Mouse (Mus musculus): ENCODE data around the gene 6030445D17Rik. TPM values are rescaled to one million over a fixed set of nuclear protein-coding genes. Genes with fewer than 3 reads are reported as not detected.

The 6030445D17Rik gene
- polyA plus RNA-seq, 1 experiment from 2014 or later = 0.15 TPM

DNA sequence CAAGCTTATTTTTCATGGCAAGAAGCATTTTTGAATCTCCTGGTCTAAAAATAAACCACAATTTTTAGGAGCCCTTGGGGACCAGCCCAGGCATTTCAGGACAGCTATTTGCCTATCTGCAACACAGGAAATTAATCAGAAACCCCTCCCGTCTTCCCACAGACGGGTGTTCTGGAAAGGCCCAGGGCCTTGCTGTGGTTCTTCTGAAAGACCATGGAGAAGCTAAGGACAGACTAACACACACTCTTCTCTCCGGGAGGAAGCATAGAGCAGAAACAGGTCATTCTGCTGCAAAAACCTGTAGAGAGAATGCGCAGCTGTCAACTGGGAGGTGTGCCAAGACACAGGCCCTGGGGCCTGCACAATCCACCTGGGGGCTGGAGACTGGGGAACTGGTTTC, 4.2 kb downstream of the 6030445D17Rik start:
- no peak for ATAC-seq (ENCODE audit: low FRiP score)
- Histone ChIP-seq H3K9ac (ENCODE audit: low read length) (no peak overlapping the region), H3K27ac (ENCODE audit: low read depth, low read length) (no peak overlapping the region), H3K4me2 (no peak overlapping the region), H3K36me3 (ENCODE audit: control insufficient read depth, insufficient read depth, low read length) (no peaks in the 10 kb centered on the region), H3K4me1 (ENCODE audit: control insufficient read depth, insufficient read depth, low read length) (peaks cover 7% of the 10 kb centered on the region), H3K27me3 (ENCODE audit: control insufficient read depth, insufficient read depth, low read length) (peaks cover 17% of the 10 kb centered on the region), H3K4me3 (ENCODE audit: low read depth, low read length) (no peak overlapping the region), H3K9me3 (ENCODE audit: control insufficient read depth, low read length) (no peaks in the 10 kb centered on the region)
- 85% methylated on average over 4 of the region's 4 CpGs for WGBS
- DNase-seq (ENCODE audit: low spot score, missing footprints) = peak; percentile 85

DNA sequence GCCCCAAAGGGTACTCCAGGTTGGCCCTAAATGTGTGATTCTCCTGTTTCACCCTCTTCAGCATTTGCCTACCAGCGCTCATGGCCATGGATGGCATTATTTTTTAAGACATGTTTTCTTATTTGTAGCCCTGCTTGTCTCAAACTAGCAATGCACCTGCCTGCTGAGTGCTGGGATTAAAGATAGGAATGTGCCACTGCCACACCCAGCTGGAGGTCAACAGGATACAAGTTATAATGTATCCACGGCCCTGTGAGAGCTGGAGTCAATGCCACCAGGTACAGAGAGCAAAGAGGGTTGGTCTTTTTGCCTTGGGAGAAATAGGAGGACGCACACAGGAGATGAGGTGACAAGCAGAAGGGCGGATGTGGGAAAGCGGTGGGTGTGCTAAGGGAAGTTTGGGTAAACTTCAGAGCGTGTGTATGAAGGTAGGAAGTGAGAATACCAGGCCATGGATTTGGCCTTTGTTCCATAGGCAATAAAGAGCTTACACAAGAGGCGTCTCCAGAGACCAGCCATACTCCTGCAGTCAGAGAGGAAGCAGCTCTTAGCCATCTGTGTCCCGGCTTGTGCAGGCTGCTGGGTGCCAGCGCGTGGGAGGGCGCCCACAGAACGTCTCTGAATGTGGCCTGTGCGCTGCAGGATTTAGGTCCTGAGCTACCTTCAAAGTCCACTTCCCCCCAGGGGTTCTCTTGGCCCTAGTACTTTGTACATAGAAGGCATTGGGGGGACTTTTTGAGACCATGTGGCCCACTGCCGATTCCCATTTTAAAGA, 6.7 kb downstream of the 6030445D17Rik start:
- Histone ChIP-seq H3K9ac (ENCODE audit: low read length) (no peak overlapping the region), H3K27ac (ENCODE audit: low read depth, low read length) (no peak overlapping the region), H3K4me1 (ENCODE audit: control insufficient read depth, insufficient read depth, low read length) (peaks cover 11% of the 10 kb centered on the region), H3K4me3 (ENCODE audit: low read depth, low read length) (no peak overlapping the region), H3K4me2 (peak overlapping the region; percentile 53; the same call in 1 of the 2 replicates), H3K27me3 (ENCODE audit: control insufficient read depth, insufficient read depth, low read length) (peaks cover 7% of the 10 kb centered on the region; the same call in 1 of the 2 replicates), H3K36me3 (ENCODE audit: control insufficient read depth, insufficient read depth, low read length) (no peaks in the 10 kb centered on the region), H3K9me3 (ENCODE audit: control insufficient read depth, low read length) (no peaks in the 10 kb centered on the region)
- DNase-seq (ENCODE audit: low spot score, missing footprints) = no peak
- ATAC-seq (ENCODE audit: low FRiP score) = 0 out of 2 replicates have a peak, but pooled peaks have one; percentile 6
- WGBS = 74% methylated on average over 14 of the region's 14 CpGs

DNA sequence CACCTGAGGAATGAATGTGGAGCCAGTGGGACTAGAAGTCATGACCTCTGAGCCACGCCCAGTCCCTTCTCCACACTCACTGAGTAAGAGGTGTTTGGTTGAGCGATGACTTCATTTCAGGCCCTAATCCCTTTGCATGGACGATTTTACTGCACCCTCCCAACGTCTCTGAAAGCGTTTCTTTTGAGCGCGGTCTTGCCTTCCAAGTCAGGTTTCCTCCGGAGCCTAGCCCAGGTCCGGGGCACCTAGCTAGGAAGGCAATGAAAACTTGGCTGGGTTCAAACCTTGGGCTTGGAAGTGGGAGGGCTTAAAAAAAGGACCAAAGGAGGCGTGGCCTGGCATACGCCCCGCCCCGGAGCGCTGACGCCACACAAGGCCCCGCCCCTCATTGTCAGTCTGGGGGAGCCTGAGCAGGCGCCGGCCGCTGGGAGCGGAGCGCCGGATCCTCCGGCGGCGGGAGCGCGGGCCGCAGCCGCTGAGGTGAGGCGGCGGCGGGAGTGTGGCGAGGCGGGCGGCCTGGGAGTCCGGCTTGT, 7.4 kb downstream of the 6030445D17Rik start, which contains the start of gene Luzp1:
TSS of gene Luzp1 (plus strand) at position 391 of the 533 bp plus-strand sequence.
- DNase-seq (ENCODE audit: low spot score, missing footprints) (peak; percentile 100), ATAC-seq (ENCODE audit: low FRiP score) (peak; percentile 95)
- H3K4me3 ChIP-seq (ENCODE audit: low read depth, low read length) = peak within 1 kb of the TSS; percentile 92
- H3K36me3 ChIP-seq (ENCODE audit: control insufficient read depth, insufficient read depth, low read length) = no peaks in the 10 kb centered on the region
- 1% methylated on average over 36 of the region's 36 CpGs for WGBS
- H3K27me3 ChIP-seq (ENCODE audit: control insufficient read depth, insufficient read depth, low read length) = peaks cover under 1% of the 10 kb centered on the region; the same call in 1 of the 2 replicates
- peaks cover 11% of the 10 kb centered on the region for H3K4me1 ChIP-seq (ENCODE audit: control insufficient read depth, insufficient read depth, low read length)
- peak within 1 kb of the TSS; percentile 53 for H3K4me2 ChIP-seq
- peak within 1 kb of the TSS; percentile 91 for H3K27ac ChIP-seq (ENCODE audit: low read depth, low read length)
- peak within 1 kb of the TSS; percentile 94 for H3K9ac ChIP-seq (ENCODE audit: low read length)
- H3K9me3 ChIP-seq (ENCODE audit: control insufficient read depth, low read length) = no peaks in the 10 kb centered on the region

DNA sequence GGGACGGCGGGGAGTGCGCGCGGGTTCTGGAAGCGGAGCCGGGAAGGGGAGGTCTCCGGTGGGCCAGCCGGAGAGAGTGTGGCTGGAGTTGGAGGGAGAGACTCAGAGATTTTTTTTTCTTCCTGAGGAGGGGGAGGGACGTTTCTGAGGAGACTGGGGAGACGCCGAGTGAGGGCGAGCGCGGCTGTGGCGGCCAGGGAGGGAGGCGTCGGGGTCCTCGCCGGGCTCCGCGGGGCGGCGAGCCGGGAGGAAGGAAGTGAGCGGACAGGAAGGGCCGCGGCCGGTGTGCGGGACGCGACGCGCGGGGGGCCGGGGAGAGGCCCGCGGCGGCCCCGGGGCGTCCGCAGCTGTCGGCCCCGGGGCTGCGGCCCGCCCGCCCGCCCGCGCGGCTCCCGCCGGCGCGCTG, 7.9 kb downstream of the 6030445D17Rik start:
- peak overlapping the region; percentile 91 for H3K27ac ChIP-seq (ENCODE audit: low read depth, low read length)
- H3K9ac ChIP-seq (ENCODE audit: low read length) = peak overlapping the region; percentile 94
- no peaks in the 10 kb centered on the region for H3K36me3 ChIP-seq (ENCODE audit: control insufficient read depth, insufficient read depth, low read length)
- ATAC-seq (ENCODE audit: low FRiP score) (peak; percentile 91), DNase-seq (ENCODE audit: low spot score, missing footprints) (no peak)
- no peaks in the 10 kb centered on the region for H3K27me3 ChIP-seq (ENCODE audit: control insufficient read depth, insufficient read depth, low read length)
- H3K4me3 ChIP-seq (ENCODE audit: low read depth, low read length) = peak overlapping the region; percentile 92
- peak overlapping the region; percentile 53 for H3K4me2 ChIP-seq
- under 1% methylated on average over 30 of the region's 55 CpGs for WGBS
- H3K9me3 ChIP-seq (ENCODE audit: control insufficient read depth, low read length) = no peaks in the 10 kb centered on the region
- peaks cover 11% of the 10 kb centered on the region for H3K4me1 ChIP-seq (ENCODE audit: control insufficient read depth, insufficient read depth, low read length)

DNA sequence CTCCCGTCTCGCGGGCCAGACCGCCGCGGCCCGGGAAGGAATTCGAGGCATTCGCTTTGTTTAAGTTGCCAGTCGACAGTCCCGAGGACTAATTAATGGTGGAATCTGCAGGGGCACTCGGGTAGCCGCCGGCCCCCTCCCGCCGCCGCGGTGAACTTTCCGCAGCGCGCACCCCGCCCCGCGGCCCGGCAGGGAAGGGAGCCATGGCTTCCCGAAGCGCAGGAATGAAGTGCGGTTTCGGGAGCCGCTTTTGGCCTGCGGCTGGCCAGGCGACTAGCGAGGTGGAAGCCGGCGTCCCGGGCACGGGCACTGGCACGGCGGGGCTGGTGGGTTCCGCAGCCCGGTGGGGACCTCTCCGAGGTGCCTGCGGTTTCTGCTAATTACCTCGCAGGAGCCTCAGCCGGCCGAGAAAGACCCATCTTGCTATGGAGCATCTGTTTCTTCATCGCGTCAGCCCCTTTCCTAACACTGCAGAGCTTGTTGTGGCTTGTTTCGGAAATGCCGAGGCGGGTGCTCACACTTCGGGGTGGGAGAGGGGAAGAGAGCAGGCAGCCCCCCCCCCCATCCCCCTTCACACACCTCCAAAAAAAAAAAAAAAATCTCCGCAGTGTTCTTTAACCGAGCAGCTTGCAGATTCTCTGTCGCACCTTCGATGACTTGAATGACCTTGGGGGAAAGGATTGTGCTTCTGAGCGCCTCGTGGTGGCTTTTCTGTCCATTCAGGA, 8.5 kb downstream of the 6030445D17Rik start:
- Histone ChIP-seq H3K9ac (ENCODE audit: low read length) (peak overlapping the region; percentile 94), H3K4me3 (ENCODE audit: low read depth, low read length) (peak overlapping the region; percentile 92), H3K27ac (ENCODE audit: low read depth, low read length) (peak overlapping the region; percentile 91), H3K27me3 (ENCODE audit: control insufficient read depth, insufficient read depth, low read length) (no peaks in the 10 kb centered on the region), H3K4me1 (ENCODE audit: control insufficient read depth, insufficient read depth, low read length) (peaks cover 11% of the 10 kb centered on the region), H3K36me3 (ENCODE audit: control insufficient read depth, insufficient read depth, low read length) (no peaks in the 10 kb centered on the region), H3K9me3 (ENCODE audit: control insufficient read depth, low read length) (no peaks in the 10 kb centered on the region), H3K4me2 (peak overlapping the region; percentile 53)
- under 1% methylated on average over 58 of the region's 58 CpGs for WGBS
- ATAC-seq (ENCODE audit: low FRiP score) (no peak; the same call in 1 of the 2 replicates), DNase-seq (ENCODE audit: low spot score, missing footprints) (peak; percentile 97)

DNA sequence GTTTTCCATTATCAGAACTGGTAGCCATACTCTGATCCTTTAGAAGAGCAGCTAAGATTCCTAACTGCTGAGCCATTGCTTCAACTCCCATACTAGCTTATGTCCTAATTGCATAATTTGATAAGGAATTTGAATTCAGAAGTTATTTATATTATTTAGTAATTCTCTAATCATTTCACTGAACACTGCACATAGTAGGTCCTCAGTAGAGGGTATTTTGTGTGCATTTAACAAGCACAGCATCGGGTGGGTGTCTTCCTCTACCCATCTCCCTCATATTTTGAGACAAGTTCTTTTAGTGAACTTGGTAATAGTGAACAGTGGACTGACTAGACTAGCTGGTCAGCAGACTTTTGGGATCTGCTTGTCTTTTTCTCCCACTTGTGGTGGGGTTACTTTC, 14.6 kb downstream of the 6030445D17Rik start:
- Histone ChIP-seq H3K27ac (ENCODE audit: low read depth, low read length) (no peak overlapping the region), H3K4me2 (no peak overlapping the region), H3K4me1 (ENCODE audit: control insufficient read depth, insufficient read depth, low read length) (peaks cover 3% of the 10 kb centered on the region), H3K9ac (ENCODE audit: low read length) (no peak overlapping the region), H3K9me3 (ENCODE audit: control insufficient read depth, low read length) (no peaks in the 10 kb centered on the region), H3K4me3 (ENCODE audit: low read depth, low read length) (no peak overlapping the region), H3K27me3 (ENCODE audit: control insufficient read depth, insufficient read depth, low read length) (no peaks in the 10 kb centered on the region), H3K36me3 (ENCODE audit: control insufficient read depth, insufficient read depth, low read length) (no peaks in the 10 kb centered on the region)
- ATAC-seq (ENCODE audit: low FRiP score) = no peak
- no peak for DNase-seq (ENCODE audit: low spot score, missing footprints)
- WGBS = 100% methylated on average over 1 of the region's 1 CpGs

DNA sequence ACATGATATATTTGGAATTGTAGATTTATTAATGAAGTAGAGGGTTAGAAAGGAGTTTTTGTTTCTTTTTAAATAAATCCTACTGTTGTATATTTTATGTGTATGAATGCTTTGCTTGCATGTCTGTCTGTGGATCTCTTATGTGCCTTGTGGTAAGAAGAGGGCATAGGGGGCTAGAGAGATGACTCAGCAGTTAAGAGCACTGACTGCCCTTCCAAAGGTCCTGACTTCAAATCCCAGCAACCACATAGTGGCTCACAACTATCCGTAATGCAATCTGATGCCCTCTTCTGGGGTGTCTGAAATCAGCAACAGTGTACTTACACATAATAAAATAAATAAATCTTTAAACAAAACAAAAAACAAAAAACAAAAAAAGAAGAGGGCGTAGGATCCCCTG, 24.5 kb downstream of the 6030445D17Rik start:
- no peak for DNase-seq (ENCODE audit: low spot score, missing footprints)
- Histone ChIP-seq H3K27ac (ENCODE audit: low read depth, low read length) (no peak overlapping the region), H3K4me1 (ENCODE audit: control insufficient read depth, insufficient read depth, low read length) (no peaks in the 10 kb centered on the region), H3K27me3 (ENCODE audit: control insufficient read depth, insufficient read depth, low read length) (no peaks in the 10 kb centered on the region), H3K9ac (ENCODE audit: low read length) (no peak overlapping the region), H3K4me3 (ENCODE audit: low read depth, low read length) (no peak overlapping the region), H3K4me2 (no peak overlapping the region), H3K36me3 (ENCODE audit: control insufficient read depth, insufficient read depth, low read length) (no peaks in the 10 kb centered on the region), H3K9me3 (ENCODE audit: control insufficient read depth, low read length) (no peaks in the 10 kb centered on the region)
- no peak for ATAC-seq (ENCODE audit: low FRiP score)
- WGBS = 95% methylated on average over 2 of the region's 2 CpGs

DNA sequence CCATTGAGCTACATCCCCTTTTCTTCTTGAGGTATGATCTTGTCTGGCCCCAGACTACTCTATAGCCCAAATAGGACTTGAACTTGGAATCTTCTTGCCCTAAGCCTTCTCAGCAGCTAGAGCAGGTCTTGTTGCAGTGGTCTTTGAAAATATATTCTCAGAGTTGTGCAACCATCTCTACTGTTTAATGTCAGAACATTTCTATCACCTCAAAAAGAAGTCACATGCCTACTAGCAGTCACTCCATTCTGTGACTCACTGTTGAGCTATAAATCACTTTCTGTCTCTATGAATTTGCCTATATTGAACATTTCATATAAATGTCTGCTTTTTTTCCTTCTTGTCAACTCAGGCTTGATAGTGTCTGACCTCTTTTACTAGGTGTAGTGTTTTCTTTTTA, 33.9 kb downstream of the 6030445D17Rik start:
- DNase-seq (ENCODE audit: low spot score, missing footprints) = no peak
- no peak overlapping the region for H3K4me2 ChIP-seq
- no peak overlapping the region for H3K27ac ChIP-seq (ENCODE audit: low read depth, low read length)
- H3K27me3 ChIP-seq (ENCODE audit: control insufficient read depth, insufficient read depth, low read length) = no peaks in the 10 kb centered on the region
- H3K4me1 ChIP-seq (ENCODE audit: control insufficient read depth, insufficient read depth, low read length) = no peaks in the 10 kb centered on the region
- no peak for ATAC-seq (ENCODE audit: low FRiP score)
- no peaks in the 10 kb centered on the region for H3K36me3 ChIP-seq (ENCODE audit: control insufficient read depth, insufficient read depth, low read length)
- H3K4me3 ChIP-seq (ENCODE audit: low read depth, low read length) = no peak overlapping the region
- H3K9ac ChIP-seq (ENCODE audit: low read length) = no peak overlapping the region
- H3K9me3 ChIP-seq (ENCODE audit: control insufficient read depth, low read length) = no peaks in the 10 kb centered on the region
